27 mouse cellular contexts compared by ENCODE assay signal in the genomic region with DNA sequence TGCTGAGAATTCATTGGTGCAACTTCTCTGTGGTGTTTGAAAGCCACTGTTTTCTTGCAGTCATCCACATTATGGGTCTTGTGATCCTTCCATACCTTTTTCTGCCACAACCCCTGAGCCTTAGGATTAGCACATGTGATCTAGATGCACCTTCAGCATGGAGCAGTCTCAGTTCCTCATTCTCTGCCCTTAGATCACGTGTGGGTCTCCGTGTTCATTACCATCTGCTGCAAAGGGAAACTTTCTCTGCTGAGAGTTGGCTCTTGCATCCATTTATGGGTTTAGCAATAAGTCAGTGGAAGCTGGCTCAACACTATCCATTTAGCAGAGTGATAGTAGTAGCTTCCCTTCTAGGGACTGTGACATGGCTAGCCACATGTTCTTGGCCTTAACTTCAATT.
DNase-seq lines count a peak whose midpoint lies in the region; ATAC-seq and TF ChIP-seq lines count a peak whose summit lies in the region.
"Had no signal": no experiment of that assay in that cellular context is flagged by ENCODE, and none has a peak within 500 bp of the region (broad histone marks: within the 10 kb centered on the region; RNA-seq: fewer than 3 reads in every experiment).

No protein-coding gene starts in this region.

- no peak overlapping the region for H3K9ac ChIP-seq in lung, postnatal 0 days (replicated peaks; ENCODE audit: low read depth)
- H3K9ac ChIP-seq in heart, embryonic 11.5 days (ENCODE audit: low read depth, low read length): no peak overlapping the region
- H3K9ac ChIP-seq: embryonic facial prominence, embryonic 13.5 days; forebrain, embryonic 15.5 days; heart, embryonic 13.5 days; hindbrain, embryonic 14.5 days; limb, embryonic 13.5 days; liver, embryonic 12.5 days; midbrain, embryonic 13.5 days; neural tube, embryonic 13.5 days had no signal

- H3K4me2 ChIP-seq in lung, postnatal 0 days (replicated peaks; ENCODE audit: low read depth, low read length): no peak overlapping the region
- H3K4me2 ChIP-seq in heart, embryonic 11.5 days: no peak overlapping the region
- H3K4me2 ChIP-seq: embryonic facial prominence, embryonic 13.5 days; forebrain, embryonic 15.5 days; heart, embryonic 13.5 days; hindbrain, embryonic 14.5 days; limb, embryonic 13.5 days; liver, embryonic 12.5 days; midbrain, embryonic 13.5 days; neural tube, embryonic 13.5 days had no signal

- no peak for TF ChIP-seq CTCF in lung, postnatal 0 days (IDR thresholded peaks at IDR 0.05)

- TF ChIP-seq EP300 in lung, postnatal 0 days (IDR thresholded peaks at IDR 0.05): no peak

- no peaks in the 10 kb centered on the region for H3K4me1 ChIP-seq in lung, postnatal 0 days (ENCODE audit: insufficient read depth, low read depth, low read length)
- no peaks in the 10 kb centered on the region for H3K4me1 ChIP-seq in heart, embryonic 11.5 days (ENCODE audit: control insufficient read depth, insufficient read depth, low read length)
- H3K4me1 ChIP-seq: liver, embryonic 12.5 days had no signal

- ATAC-seq in lung, postnatal 0 days: no peak
- ATAC-seq in megakaryocyte progenitor cell, adult 5-6 weeks (replicated peaks; ENCODE audit: poor library complexity): peak; percentile 93
- ATAC-seq in heart, embryonic 11.5 days (replicated peaks; ENCODE audit: insufficient number of reproducible peaks, low FRiP score, low TSS enrichment): no peak
- ATAC-seq: forebrain, embryonic 15.5 days; liver, embryonic 12.5 days; midbrain, embryonic 13.5 days had no signal

- no peaks in the 10 kb centered on the region for H3K9me3 ChIP-seq in lung, postnatal 0 days (ENCODE audit: low read length)
- H3K9me3 ChIP-seq in heart, embryonic 11.5 days (replicated peaks; ENCODE audit: control insufficient read depth, low read length): no peaks in the 10 kb centered on the region
- H3K9me3 ChIP-seq: embryonic facial prominence, embryonic 13.5 days; forebrain, embryonic 15.5 days; heart, embryonic 13.5 days; limb, embryonic 13.5 days; liver, embryonic 12.5 days; megakaryocyte, embryonic 14.5 days; midbrain, embryonic 13.5 days; neural tube, embryonic 13.5 days had no signal

- DNase-seq in lung, postnatal 0 days (ENCODE audit: low spot score): peak; percentile 10
- no peak for DNase-seq in lung, postnatal 4 days
- DNase-seq in A20 (ENCODE audit: low read depth, low spot score): peak; percentile 85
- DNase-seq in c-Kit-positive CD71-negative TER-119-negative erythroid progenitor cells, embryonic 14.5 days (ENCODE audit: low read depth): peak; percentile 9
- DNase-seq in kidney, adult 9 months: no peak
- no peak for DNase-seq in layer of hippocampus, postnatal 36 days
- DNase-seq: adrenal gland, postnatal 14 days; cerebellum, adult 11 months; cerebellum, postnatal 10 days; embryo, embryonic 11 days; kidney, adult 8-10 months; kidney, postnatal 14 days; lung, adult 18-20 months had no signal

- no peak overlapping the region for H3K27ac ChIP-seq in lung, postnatal 0 days (ENCODE audit: low read length)
- no peak overlapping the region for H3K27ac ChIP-seq in heart, embryonic 11.5 days (ENCODE audit: low read depth, low read length)
- H3K27ac ChIP-seq: embryonic facial prominence, embryonic 13.5 days; forebrain, embryonic 15.5 days; heart, embryonic 13.5 days; hindbrain, embryonic 14.5 days; layer of hippocampus, adult 2 months; limb, embryonic 13.5 days; liver, embryonic 12.5 days; midbrain, embryonic 13.5 days; neural tube, embryonic 13.5 days had no signal

- no peaks in the 10 kb centered on the region for H3K36me3 ChIP-seq in lung, postnatal 0 days (ENCODE audit: insufficient read depth, low read length)
- H3K36me3 ChIP-seq in heart, embryonic 11.5 days (ENCODE audit: control insufficient read depth, insufficient read depth, low read length): no peaks in the 10 kb centered on the region
- H3K36me3 ChIP-seq: embryonic facial prominence, embryonic 13.5 days; forebrain, embryonic 15.5 days; heart, embryonic 13.5 days; limb, embryonic 13.5 days; liver, embryonic 12.5 days; midbrain, embryonic 13.5 days; neural tube, embryonic 13.5 days had no signal

- 88% methylated on average over 2 of the region's 2 CpGs for WGBS in lung, postnatal 0 days
- WGBS in heart, embryonic 11.5 days (ENCODE audit: insufficient replicate concordance): 92% methylated on average over 2 of the region's 2 CpGs

- H3K4me3 ChIP-seq in lung, postnatal 0 days (ENCODE audit: low read depth, low read length): no peak overlapping the region
- no peak overlapping the region for H3K4me3 ChIP-seq in heart, embryonic 11.5 days (ENCODE audit: low read depth, low read length)
- H3K4me3 ChIP-seq: embryonic facial prominence, embryonic 13.5 days; erythroblast, embryonic 14.5 days; forebrain, embryonic 15.5 days; heart, embryonic 13.5 days; layer of hippocampus, adult 2 months; limb, embryonic 13.5 days; liver, embryonic 12.5 days; megakaryocyte, embryonic 14.5 days; midbrain, embryonic 13.5 days; myocyte; neural tube, embryonic 13.5 days had no signal

- H3K27me3 ChIP-seq in lung, postnatal 0 days (replicated peaks; ENCODE audit: insufficient read depth, low read length): no peaks in the 10 kb centered on the region
- H3K27me3 ChIP-seq in heart, embryonic 11.5 days (ENCODE audit: control insufficient read depth, insufficient read depth, low read length): no peaks in the 10 kb centered on the region
- H3K27me3 ChIP-seq: embryonic facial prominence, embryonic 13.5 days; forebrain, embryonic 15.5 days; heart, embryonic 13.5 days; limb, embryonic 13.5 days; liver, embryonic 12.5 days; megakaryocyte, embryonic 14.5 days; midbrain, embryonic 13.5 days; neural tube, embryonic 13.5 days had no signal

Comparison
In these comparisons a context has a peak if more than half of its experiments do, and no peak if none do; other contexts are left out.
1. DNase-seq: peak in lung, postnatal 0 days (single experiment), A20 (single experiment) and c-Kit-positive CD71-negative TER-119-negative erythroid progenitor cells, embryonic 14.5 days (single experiment); none in lung, postnatal 4 days (0 of 2), kidney, adult 9 months (single experiment) and layer of hippocampus, postnatal 36 days (0 of 2).